Mouse (Mus musculus) megakaryocyte, embryonic 14.5 days (primary cell): ENCODE results near the gene Drc7.

Experiments
- FLI1 ChIP-seq: IDR thresholded peaks from 2 replicates; pipeline ENCODE4 v1.6.1; 2012; ENCODE audit warnings: low read length, inconsistent platforms, mixed read lengths
- GATA1 ChIP-seq: IDR thresholded peaks from 3 replicates; pipeline ENCODE4 v1.6.1; 2012; ENCODE audit warnings: mixed read lengths, low read length, inconsistent platforms, borderline replicate concordance

DNA sequence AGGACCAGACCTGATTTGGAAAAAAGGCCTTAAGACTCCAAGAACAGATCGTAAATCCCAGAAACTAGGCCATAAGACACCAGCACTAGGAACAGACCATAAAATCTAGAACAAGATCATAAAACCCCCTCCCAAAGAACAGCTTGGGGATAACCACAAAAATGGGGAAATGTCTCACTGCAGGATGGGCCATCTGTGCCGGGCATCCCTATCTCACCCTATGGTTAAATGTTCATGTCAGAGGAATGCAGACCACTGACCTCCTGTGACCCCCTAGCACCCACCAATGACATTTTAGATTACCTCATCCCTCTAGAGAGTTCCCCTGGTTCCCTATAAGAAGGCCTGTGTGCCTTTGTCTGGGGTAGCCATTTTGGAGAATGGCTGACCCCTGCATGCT is 5.3 kb upstream of the Drc7 start:
- TF ChIP-seq GATA1 = no peak
- no peak for TF ChIP-seq FLI1
